Mouse (Mus musculus): ENCODE measurements around the gene Nacc1.

DNA sequence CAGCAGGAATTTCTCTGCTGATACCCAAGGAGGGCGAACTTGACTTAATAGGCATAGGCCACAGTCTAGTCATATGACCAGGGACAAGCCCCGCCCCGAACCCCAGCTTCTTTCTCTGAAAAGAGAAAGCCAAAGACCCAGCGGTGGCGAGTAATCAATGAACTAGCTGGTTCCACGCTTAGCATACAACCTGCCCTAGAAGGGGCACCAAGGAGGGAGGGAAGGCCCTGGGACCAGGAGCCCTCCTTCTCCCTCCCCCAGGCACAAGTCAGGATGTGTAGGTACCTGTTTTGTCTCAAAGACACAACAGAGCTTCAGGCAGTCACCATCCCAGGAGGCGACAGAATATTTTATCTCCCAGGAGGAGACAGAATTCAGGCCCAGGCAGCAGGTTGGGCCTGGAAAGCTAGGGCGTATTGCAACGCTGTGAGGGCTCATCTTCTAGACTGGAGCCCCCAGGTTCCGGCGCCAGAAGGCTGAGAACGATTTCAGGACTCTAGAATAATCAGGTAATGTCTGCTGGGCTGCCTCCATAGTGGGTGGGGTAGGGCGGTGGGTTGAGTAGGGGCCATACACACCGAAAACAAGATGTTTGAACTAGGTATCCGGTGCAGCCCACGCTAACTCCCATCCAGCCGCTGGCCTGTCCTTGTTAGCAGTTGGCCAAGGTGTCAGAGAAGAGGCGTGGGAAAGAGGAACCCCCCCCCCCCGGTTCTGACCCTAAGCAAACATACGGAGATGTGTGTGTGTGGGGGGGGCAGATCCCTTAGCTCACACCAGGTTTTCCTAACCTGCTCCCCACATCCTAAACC lies 1.3 kb downstream of the Nacc1 start, which contains the start of gene Trmt1:
- TF ChIP-seq CTCF (IDR thresholded peaks at IDR 0.05; ENCODE audit: extremely low read depth, insufficient read length, insufficient replicate concordance, low read depth, low read length), result no peak
- no peak for TF ChIP-seq POLR2A (IDR thresholded peaks at IDR 0.05; ENCODE audit: low read depth, low read length)

Measured in small intestine, adult 2 months (tissue).